Mouse (Mus musculus) olfactory bulb, adult 2 months (tissue): ENCODE results near the gene Gtf2b.

Experiments
- CTCF ChIP-seq: fragments of 200-500 bp; IDR thresholded peaks from 2 replicates; pipeline ENCODE4 v1.5.1; 2012; ENCODE audit warnings: low read depth, mild to moderate bottlenecking, low read length, moderate library complexity; ENCODE audit not compliant: insufficient read depth
- POLR2A ChIP-seq: fragments of 200-500 bp; IDR thresholded peaks from 2 replicates; pipeline ENCODE4 v1.6.1; 2012; ENCODE audit warnings: mild to moderate bottlenecking, low read depth, low read length, moderate library complexity; ENCODE audit not compliant: insufficient read depth

DNA sequence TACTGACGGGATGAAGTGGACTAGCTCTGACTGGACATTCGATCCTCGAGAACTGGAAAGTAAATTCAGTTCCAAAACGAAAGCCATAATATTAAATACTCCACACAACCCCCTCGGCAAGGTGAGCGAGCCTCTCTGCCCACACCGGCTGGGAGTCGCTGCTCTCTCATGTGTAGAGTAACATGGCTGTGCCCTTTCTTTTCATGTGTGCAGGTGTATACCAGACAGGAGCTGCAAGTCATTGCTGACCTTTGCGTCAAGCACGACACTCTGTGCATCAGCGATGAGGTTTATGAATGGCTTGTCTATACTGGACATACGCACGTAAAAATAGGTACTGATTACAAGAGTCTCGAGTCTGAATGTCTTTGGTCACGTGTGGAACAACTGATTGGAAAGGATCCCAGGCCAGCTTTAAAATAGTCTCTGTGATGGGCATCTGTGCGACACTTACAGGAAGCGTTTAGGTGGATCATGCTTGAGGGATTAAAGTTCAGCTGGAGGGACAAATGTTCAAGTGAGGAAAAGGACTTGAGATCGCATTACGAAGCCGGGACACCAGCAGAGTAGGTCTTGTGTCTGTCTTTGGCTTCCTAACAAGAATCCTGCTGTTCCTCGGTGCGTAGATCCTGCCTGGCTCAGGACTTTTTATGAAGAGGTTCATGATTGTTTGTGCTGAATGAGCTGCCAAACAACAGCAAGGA lies 38.7 kb upstream of the Gtf2b start:
- TF ChIP-seq CTCF (no peak), POLR2A (no peak)
